Mouse (Mus musculus) embryonic facial prominence, embryonic 14.5 days (tissue): ENCODE data around the gene Armt1. TPM values are rescaled to one million over a fixed set of nuclear protein-coding genes. Genes with fewer than 3 reads are reported as not detected.

Experiments
- ATAC-seq: fragments of 200-750 bp; cut with Nextera tagmentation; 2 replicates; pipeline ENCODE4 v1.8.0; 2017; ENCODE audit warnings: low read depth, moderate number of reproducible peaks, moderate TSS enrichment
- DNase-seq: peaks from one replicate; pipeline ENCODE4 v3.0.0-alpha.2; 2015; ENCODE audit warnings: low spot score
- H3K27ac ChIP-seq: fragments of 300-500 bp; sonication (generic); replicated peaks from 2 replicates; pipeline ENCODE4 v1.5.1; 2014; ENCODE audit warnings: low read depth, mild to moderate bottlenecking, low read length, moderate library complexity
- H3K27me3 ChIP-seq: fragments of 300-500 bp; sonication (generic); replicated peaks from 2 replicates; pipeline ENCODE4 v1.6.1; 2014; ENCODE audit warnings: low read length; ENCODE audit not compliant: control insufficient read depth, insufficient read depth
- H3K36me3 ChIP-seq: fragments of 300-500 bp; sonication (generic); 2 replicates; pipeline ENCODE4 v1.6.1; 2014; ENCODE audit warnings: low read length, mixed read lengths; ENCODE audit not compliant: control insufficient read depth, insufficient read depth
- H3K4me1 ChIP-seq: fragments of 300-500 bp; sonication (generic); 2 replicates; pipeline ENCODE4 v1.6.1; 2014; ENCODE audit warnings: antibody characterized with exemption, low read length; ENCODE audit not compliant: control insufficient read depth, insufficient read depth
- H3K4me2 ChIP-seq: fragments of 300-500 bp; sonication (generic); 2 replicates; pipeline ENCODE4 v1.6.1; 2014; ENCODE audit warnings: low read depth, mild to moderate bottlenecking, low read length, moderate library complexity, mixed read lengths
- H3K4me3 ChIP-seq: fragments of 300-500 bp; sonication (generic); 2 replicates; pipeline ENCODE4 v1.5.1; 2014; ENCODE audit warnings: low read depth, mild to moderate bottlenecking, low read length
- H3K9ac ChIP-seq: fragments of 300-500 bp; sonication (generic); 2 replicates; pipeline ENCODE4 v1.6.1; 2014; ENCODE audit warnings: low read depth, mild to moderate bottlenecking, low read length, moderate library complexity, mixed read lengths
- H3K9me3 ChIP-seq: fragments of 300-500 bp; sonication (generic); 2 replicates; pipeline ENCODE4 v1.6.1; 2016; ENCODE audit warnings: low read length; ENCODE audit not compliant: control insufficient read depth
- WGBS: fragments of 180-500 bp; shearing (Covaris S2); extraction: QIAGEN DNeasy Blood & Tissue Kit; methylation state at CpG from one replicate; pipeline ENCODE4 v1.1.7; 2014; 5-methylcytosine and 5-hydroxymethylcytosine counted together
- polyA plus RNA-seq: library from polyadenylated mRNA; unstranded; fragments of >200 nt; fragmentation: Nextera tagmentation; extraction: Ambion mirVana; gene quantifications from 2 replicates; pipeline ENCODE4 v1.2.1, GENCODE M21; 2014

Armt1 gene
- polyA plus RNA-seq, 1 experiment from 2014 or later, result 15.6 TPM

GRCm38 (mm10) chr10:4390550-4390949 is 41.7 kb upstream of the Armt1 start:
- no peak for DNase-seq
- no peak overlapping the region for H3K4me3 ChIP-seq
- H3K9ac ChIP-seq, result no peak overlapping the region
- no peak overlapping the region for H3K4me2 ChIP-seq
- ATAC-seq, result no peak
- no peak overlapping the region for H3K27ac ChIP-seq
- peaks cover 21% of the 10 kb centered on the region for H3K4me1 ChIP-seq
- WGBS, result 53% methylated on average over 2 of the region's 2 CpGs
- H3K36me3 ChIP-seq, result peaks cover 23% of the 10 kb centered on the region
- H3K27me3 ChIP-seq, result no peaks in the 10 kb centered on the region
- H3K9me3 ChIP-seq, result no peaks in the 10 kb centered on the region

DNA sequence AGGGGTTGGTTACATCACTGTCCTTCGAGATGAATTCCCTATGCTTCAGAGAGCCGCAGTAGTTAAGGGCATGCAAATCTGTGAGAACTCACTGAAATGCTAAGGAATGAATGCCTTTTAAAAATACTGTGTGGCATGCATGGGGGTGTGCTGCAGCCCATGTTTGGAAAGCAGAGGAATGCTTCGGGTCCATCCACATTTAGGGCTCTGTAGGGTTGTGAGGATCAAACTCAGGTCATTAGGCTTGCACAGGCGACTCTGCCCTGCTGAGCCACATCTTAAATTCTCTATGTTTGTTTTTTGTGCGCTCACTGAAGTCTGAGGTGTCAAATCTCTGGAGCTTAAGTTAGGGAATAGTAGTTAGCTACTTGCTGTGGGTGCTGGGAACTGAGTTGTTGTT is 41.2 kb upstream of the Armt1 start:
- DNase-seq (no peak), ATAC-seq (no peak)
- WGBS, result 63% methylated on average over 5 of the region's 5 CpGs
- no peak overlapping the region for H3K27ac ChIP-seq
- H3K9me3 ChIP-seq, result no peaks in the 10 kb centered on the region
- H3K27me3 ChIP-seq, result no peaks in the 10 kb centered on the region
- H3K36me3 ChIP-seq, result peaks cover 28% of the 10 kb centered on the region
- H3K4me3 ChIP-seq, result no peak overlapping the region
- peaks cover 21% of the 10 kb centered on the region for H3K4me1 ChIP-seq
- no peak overlapping the region for H3K9ac ChIP-seq
- H3K4me2 ChIP-seq, result no peak overlapping the region

DNA sequence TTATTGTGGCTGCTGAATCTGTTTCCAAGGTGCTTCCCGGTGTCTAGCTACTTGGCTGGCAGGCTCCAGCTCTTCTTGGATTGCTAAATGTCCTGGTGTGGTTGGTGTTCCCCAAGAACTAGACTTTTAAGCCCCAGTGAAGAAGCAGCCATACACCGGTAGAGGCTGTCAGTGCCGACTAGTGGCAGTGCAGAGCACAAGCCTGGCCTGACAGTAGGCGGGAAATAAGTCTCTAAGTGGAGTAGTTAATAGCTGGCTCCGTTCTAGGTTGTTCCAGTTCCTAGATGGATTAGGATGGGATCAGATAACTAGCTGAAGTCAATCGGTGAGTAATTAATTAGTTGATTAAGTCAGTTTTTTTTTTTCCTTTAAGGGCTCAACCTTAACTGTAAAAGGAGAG is 40.4 kb upstream of the Armt1 start:
- Histone ChIP-seq H3K4me2 (no peak overlapping the region), H3K4me1 (peaks cover 21% of the 10 kb centered on the region), H3K9me3 (no peaks in the 10 kb centered on the region), H3K4me3 (0 out of 2 replicates have a peak overlapping the region, but pooled peaks have one; percentile 0), H3K27me3 (no peaks in the 10 kb centered on the region), H3K9ac (no peak overlapping the region), H3K36me3 (peaks cover 31% of the 10 kb centered on the region), H3K27ac (no peak overlapping the region; the same call in 1 of the 2 replicates)
- no peak for ATAC-seq
- peak; percentile 39 for DNase-seq
- 40% methylated on average over 6 of the region's 6 CpGs for WGBS

GRCm38 (mm10) chr10:4395321-4395720 is 36.9 kb upstream of the Armt1 start:
- H3K36me3 ChIP-seq, result peaks cover 47% of the 10 kb centered on the region
- no peak overlapping the region for H3K9ac ChIP-seq
- no peak overlapping the region for H3K4me2 ChIP-seq
- no peak overlapping the region for H3K27ac ChIP-seq
- 87% methylated on average over 3 of the region's 3 CpGs for WGBS
- H3K4me1 ChIP-seq, result peaks cover 8% of the 10 kb centered on the region; the same call in 1 of the 2 replicates
- ATAC-seq (no peak), DNase-seq (no peak)
- no peak overlapping the region for H3K4me3 ChIP-seq
- no peaks in the 10 kb centered on the region for H3K27me3 ChIP-seq
- no peaks in the 10 kb centered on the region for H3K9me3 ChIP-seq

GRCm38 (mm10) chr10:4398058-4398457 is 34.2 kb upstream of the Armt1 start:
- H3K9ac ChIP-seq, result no peak overlapping the region
- DNase-seq, result no peak
- WGBS, result 81% methylated on average over 5 of the region's 5 CpGs
- H3K4me1 ChIP-seq, result no peaks in the 10 kb centered on the region
- no peak overlapping the region for H3K4me3 ChIP-seq
- no peak for ATAC-seq
- no peak overlapping the region for H3K27ac ChIP-seq
- peaks cover 51% of the 10 kb centered on the region for H3K36me3 ChIP-seq
- no peaks in the 10 kb centered on the region for H3K27me3 ChIP-seq
- H3K4me2 ChIP-seq, result no peak overlapping the region
- no peaks in the 10 kb centered on the region for H3K9me3 ChIP-seq

GRCm38 (mm10) chr10:4404895-4405491 is 27.3 kb upstream of the Armt1 start:
- no peaks in the 10 kb centered on the region for H3K9me3 ChIP-seq
- H3K4me1 ChIP-seq, result no peaks in the 10 kb centered on the region
- H3K9ac ChIP-seq, result no peak overlapping the region
- peak; percentile 45; the same call in 1 of the 2 replicates for ATAC-seq
- WGBS, result 59% methylated on average over 5 of the region's 5 CpGs
- no peak overlapping the region for H3K27ac ChIP-seq
- no peak overlapping the region for H3K4me3 ChIP-seq
- peak; percentile 85 for DNase-seq
- H3K36me3 ChIP-seq, result peaks cover 59% of the 10 kb centered on the region
- H3K27me3 ChIP-seq, result no peaks in the 10 kb centered on the region
- no peak overlapping the region for H3K4me2 ChIP-seq

GRCm38 (mm10) chr10:4405511-4405910 is 26.8 kb upstream of the Armt1 start:
- Histone ChIP-seq H3K4me1 (no peaks in the 10 kb centered on the region), H3K4me3 (no peak overlapping the region), H3K36me3 (peaks cover 64% of the 10 kb centered on the region), H3K27me3 (no peaks in the 10 kb centered on the region), H3K9ac (no peak overlapping the region), H3K4me2 (no peak overlapping the region), H3K27ac (no peak overlapping the region), H3K9me3 (no peaks in the 10 kb centered on the region)
- 80% methylated on average over 5 of the region's 5 CpGs for WGBS
- no peak for DNase-seq
- 0 out of 2 replicates have a peak, but pooled peaks have one; percentile 2 for ATAC-seq

DNA sequence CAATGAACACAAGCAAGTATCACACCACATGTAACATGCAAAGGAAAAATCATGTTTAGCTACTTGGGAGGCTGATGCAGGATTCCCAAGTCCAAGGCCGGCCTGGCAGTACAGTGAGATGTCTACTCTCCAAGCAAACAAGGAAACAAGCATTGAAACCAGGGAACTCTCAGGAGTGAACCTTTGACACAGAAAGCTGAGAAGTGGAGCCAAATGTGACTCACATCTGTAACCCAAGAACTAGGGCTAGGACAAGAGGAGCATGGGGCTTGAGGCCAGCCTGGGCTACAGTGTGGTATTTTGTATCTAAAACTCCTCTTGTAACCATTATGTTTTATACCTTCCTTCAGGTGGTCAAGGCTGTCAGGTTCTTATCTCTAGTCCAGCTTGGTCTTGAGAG is 25.1 kb upstream of the Armt1 start:
- Histone ChIP-seq H3K27ac (no peak overlapping the region), H3K36me3 (peaks cover 69% of the 10 kb centered on the region), H3K9ac (no peak overlapping the region), H3K9me3 (no peaks in the 10 kb centered on the region), H3K27me3 (no peaks in the 10 kb centered on the region), H3K4me1 (no peaks in the 10 kb centered on the region), H3K4me3 (no peak overlapping the region), H3K4me2 (no peak overlapping the region)
- DNase-seq (no peak), ATAC-seq (no peak)
- WGBS, result 100% methylated on average over 1 of the region's 1 CpGs

GRCm38 (mm10) chr10:4425245-4425644 is 7.0 kb upstream of the Armt1 start:
- no peak overlapping the region for H3K27ac ChIP-seq
- peaks cover 66% of the 10 kb centered on the region for H3K36me3 ChIP-seq
- 79% methylated on average over 8 of the region's 8 CpGs for WGBS
- H3K4me2 ChIP-seq, result no peak overlapping the region
- no peak overlapping the region for H3K9ac ChIP-seq
- H3K4me1 ChIP-seq, result no peaks in the 10 kb centered on the region
- ATAC-seq (no peak), DNase-seq (peak; percentile 13)
- no peak overlapping the region for H3K4me3 ChIP-seq
- no peaks in the 10 kb centered on the region for H3K27me3 ChIP-seq
- no peaks in the 10 kb centered on the region for H3K9me3 ChIP-seq
